Mouse (Mus musculus) adrenal gland, adult 2 months (tissue): ENCODE results near the gene Pdzk1ip1. TPM values are rescaled to one million over a fixed set of nuclear protein-coding genes. Genes with fewer than 3 reads are reported as not detected.
A peak's percentile ranks its signal among the peaks of the same experiment; 100 is the strongest.

Experiments
- DNase-seq: peaks from one replicate; pipeline ENCODE4 v3.0.0; 2021
- polyA plus RNA-seq: library from polyadenylated mRNA; depleted of rRNA; stranded (reverse); fragments of >200 nt; gene quantifications from 2 replicates; pipeline ENCODE4 v1.2.3, GENCODE M21; 2012
- total RNA-seq, 2 experiments: library from RNA; stranded (reverse); gene quantifications; 2 replicates each; pipeline ENCODE4 v1.2.3; 2021

The Pdzk1ip1 gene
- total and polyA plus RNA-seq, 3 experiments = 0.48 to 10.0 (median 0.61) TPM

DNA sequence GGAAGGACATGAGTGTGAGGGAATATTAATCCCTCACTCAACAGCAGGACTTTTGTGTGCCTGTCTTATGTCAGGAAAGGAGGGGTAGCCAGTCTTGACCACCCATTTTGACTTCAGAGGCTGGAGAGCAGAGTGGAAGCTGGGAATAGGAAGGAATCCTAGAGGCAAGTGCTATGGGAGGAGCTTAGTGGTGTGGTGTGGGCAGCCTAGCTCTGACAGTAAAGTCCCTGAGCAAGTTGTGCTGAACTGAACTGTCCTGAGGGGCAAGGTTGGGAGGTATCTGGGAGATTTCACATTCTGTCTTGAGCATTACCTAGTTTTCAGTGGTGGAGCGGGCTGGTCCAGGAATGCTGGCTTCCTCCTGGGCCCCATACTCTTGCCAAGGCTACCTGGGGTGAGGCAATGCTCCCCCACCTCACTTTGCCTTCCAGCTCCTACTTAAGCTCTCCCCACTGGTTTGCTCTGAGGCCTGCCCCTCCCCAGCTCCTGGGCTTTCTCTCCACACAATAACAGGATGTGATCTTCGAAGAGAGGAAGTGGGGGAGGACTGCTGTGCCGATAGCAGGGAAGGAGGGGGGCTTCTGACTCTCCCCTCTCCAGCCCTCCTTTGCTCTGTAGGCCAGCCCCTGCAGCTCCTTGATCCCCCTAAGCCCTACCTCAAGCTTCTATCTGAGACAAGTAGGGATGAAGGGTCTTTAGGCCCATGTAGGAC lies 13.1 kb upstream of the Pdzk1ip1 start:
- DNase-seq = no peak

DNA sequence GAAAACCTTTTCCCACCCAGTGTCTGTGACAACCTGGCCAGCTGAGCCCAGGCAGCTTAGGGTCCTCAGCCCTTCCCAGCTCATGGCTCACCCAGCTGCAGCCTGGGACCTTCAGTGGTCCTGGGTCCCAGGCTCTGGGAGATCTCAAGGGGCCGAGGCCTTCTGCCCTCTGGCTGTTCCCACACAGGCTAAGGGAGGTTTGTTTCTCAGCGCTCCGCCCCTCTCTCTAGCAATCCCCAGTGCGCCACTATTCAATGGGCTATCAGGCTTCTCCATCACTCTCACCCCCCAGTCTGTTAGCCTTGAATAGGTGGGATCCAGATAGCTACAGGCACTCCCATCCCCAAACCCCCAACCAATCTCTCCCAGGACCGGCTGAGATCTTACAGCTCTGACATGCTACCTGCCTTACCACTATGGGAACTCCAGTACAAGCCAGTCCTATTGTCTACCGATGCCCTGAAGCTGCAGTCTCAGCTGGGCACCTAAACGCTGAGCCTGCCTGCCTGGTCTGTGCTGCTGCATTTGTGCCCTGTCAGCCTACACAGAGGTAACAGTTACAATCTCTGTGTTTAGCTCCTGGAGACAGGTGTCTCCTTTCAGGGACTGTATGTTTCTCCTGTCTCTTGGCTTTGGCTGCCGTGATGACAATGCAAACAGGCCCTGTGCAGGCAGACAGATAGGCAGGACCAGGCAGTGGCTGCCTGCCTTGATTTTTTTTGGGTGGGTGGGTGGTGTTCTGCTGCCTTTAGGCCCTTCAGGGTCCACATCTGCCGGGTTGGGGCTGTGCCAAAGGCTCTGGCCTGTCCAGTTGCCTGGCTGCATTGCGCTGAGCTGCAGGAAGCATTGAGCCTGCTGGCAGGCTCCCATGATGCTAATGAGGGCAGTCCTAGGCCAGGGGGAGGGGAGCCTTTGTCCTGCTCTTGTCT lies 9.4 kb upstream of the Pdzk1ip1 start:
- no peak for DNase-seq

DNA sequence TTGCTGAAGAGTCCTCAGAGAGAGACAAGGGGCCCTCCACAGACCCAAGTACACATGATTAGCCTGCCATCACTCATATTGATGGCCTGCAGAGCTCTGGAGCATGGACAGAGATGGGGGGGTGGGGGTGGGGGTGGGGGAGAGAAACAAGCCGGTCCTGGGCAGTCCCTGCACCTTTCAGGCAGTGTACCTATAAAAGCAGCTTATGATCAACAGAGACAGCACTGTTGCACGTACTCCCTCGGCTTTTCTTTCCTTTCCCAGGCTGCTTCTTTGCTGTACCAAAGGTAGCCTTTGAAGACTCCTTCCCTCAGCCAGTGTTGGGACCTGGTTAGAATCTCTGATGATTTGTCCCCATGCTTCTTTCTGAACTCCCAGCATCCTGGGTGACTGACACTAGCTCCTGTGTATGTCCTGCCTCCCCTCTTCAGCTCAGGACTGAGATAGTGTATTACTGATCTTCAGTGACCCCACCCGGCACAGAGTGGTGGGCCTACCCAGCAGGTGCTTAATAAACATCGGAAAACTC lies 8.6 kb upstream of the Pdzk1ip1 start:
- DNase-seq = no peak

DNA sequence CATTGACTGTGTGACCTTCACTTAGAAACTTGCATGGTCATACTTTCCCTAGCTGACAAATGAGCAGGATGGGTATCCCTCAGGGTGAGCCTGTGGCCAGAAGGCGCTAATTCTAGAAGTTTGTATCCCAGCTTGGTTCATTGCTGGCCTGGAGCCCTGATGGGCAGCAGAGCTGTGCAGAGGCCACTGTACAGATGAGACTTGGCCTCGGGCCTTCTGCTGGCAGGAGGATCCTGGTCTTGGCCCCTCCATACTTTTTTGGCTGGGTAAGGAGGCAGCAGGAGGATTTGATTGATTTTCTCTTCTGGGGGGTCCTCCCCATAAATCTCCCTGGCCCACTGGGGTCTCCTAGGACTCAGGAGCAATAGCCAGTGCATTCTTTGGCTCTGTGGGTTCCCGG lies 5.5 kb upstream of the Pdzk1ip1 start:
- no peak for DNase-seq

DNA sequence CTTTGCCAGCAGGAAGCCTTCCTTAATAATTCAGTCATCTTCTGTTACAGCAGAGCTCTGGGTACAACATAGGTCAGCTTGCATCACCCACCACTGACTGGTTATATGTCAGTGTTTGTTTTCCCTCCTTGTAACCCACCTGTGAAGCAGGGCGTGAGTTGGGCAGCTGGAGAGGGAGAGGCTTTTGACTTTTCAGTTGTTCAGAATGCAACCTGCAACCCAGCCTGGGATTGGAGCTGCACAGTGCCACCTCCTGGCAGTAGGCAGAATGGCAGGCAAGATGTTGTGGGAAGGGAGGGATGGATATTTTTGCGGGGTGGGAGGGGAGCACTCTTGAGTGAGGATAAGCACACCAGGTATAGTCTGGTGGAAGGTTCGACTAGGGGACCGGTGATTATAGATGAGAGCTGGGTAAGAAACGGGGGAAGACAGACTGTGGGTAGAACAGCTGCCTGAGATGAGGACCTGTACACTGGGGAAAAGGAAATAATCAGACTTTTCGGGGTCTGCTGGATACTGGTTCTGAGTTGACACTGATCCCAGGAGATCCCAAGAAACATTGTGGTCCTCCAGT lies 2.9 kb upstream of the Pdzk1ip1 start:
- DNase-seq = peak; percentile 57

DNA sequence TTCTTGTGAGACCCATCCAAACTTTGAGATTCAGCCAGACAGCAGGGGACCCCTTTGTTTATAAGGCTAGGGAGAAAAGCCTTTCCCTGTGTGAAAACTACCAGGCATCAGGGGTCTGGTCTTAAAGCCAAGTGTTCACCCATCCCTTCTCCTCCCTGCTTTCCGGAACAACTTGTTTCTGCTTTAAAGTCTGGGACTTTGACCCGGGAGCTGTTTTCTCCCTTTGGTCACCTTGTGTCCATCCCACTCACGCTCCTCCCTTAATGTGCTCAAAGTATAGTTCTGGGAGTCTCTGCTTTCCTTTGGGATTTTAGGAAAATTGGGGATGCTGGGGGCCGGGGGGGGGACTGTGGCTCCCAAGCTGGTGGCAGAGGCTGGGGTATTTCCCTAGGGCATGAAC lies 2.3 kb upstream of the Pdzk1ip1 start:
- DNase-seq = no peak

DNA sequence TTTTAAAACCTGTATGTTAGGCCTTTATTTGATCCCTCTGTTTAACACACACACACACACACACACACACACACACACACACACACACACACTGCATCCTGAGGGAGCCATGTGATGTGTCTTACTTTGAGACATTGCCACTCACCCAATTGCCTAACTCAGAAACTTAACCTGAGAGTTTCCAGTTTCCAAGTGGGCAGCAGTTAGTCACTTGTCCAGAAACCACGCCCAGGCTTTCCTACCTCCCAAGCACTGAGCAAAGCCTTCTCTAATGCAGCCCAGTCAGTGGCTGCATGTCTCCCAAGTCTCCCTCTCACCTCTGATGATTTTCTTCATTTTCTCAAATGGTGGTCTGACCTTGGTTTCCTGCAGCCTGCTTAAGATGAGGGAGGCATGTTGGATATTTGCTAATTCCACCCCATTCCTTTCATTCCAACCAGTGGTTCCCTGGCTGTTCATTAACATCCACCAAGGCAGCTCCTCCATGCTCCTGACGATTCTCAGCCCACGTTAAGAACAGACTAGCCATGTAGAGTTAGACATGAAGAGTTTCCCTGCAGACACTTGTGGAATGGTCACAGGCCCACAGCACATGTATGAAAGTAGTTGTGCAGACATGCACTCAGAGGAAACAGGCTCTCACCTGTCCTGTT lies 1.6 kb upstream of the Pdzk1ip1 start:
- DNase-seq = no peak

DNA sequence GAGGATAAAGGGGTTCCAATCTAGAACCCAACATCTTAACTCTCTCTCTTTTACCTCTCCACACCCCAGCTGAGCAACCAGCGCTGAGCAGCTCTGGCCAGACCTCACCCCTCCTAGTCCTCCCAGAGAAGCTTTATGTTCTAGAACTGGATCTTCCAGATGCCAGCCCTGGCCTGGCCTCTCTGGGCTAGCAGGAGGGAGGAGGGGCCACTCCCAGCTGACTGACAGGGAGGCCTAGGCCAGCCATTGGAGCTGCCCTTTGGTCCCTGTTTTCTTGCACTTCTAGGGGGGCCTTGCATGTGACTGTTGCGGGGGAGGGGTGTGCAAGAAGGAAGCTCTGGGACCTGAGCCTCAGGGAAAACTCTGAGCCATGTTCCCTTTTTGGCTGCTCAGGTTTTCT lies 2.1 kb downstream of the Pdzk1ip1 start:
- DNase-seq = no peak

DNA sequence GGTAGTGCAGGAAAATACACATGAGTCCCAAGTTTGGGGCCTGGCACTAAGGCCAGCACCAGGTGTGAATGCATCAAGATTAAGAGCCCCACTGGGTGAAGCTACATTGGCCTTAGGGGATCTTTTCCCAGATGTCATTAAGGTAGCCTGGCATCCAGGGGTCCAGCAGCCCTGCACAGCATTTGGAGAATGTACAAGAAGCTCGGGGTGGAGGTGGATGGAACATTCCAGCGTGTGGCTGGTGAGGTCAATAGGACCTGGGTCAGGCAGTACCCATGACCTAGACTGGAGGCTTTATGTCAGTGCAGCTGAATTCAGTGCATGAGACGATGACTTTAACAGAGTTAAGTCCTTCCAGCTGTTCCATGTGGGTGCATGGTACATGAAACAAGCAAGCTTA lies 3.3 kb downstream of the Pdzk1ip1 start:
- no peak for DNase-seq

DNA sequence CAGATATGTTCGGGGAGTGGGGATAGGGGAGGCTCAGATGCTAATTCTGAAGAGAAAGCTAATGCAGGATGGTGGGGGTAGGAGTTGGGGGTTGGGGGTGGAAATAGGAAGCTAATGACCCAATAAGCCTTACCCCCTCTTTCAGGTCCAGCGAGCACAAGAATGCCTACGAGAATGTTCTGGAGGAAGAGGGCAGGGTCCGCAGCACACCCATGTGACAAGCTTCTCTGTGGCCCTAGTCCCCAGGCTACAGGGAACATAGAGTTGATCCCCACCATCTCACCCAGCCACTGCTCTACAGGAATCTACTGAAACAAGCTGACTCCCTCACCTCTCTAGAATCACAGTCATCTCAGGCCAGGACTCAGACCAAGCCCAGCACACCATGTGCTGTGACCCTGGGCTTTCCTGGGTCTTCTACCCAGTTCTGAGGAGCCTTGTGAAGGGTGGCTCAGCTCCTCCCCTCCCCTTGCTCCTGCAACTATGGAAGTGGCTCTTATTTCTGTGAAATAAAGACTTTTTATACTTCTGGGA lies 4.9 kb downstream of the Pdzk1ip1 start:
- DNase-seq = no peak

DNA sequence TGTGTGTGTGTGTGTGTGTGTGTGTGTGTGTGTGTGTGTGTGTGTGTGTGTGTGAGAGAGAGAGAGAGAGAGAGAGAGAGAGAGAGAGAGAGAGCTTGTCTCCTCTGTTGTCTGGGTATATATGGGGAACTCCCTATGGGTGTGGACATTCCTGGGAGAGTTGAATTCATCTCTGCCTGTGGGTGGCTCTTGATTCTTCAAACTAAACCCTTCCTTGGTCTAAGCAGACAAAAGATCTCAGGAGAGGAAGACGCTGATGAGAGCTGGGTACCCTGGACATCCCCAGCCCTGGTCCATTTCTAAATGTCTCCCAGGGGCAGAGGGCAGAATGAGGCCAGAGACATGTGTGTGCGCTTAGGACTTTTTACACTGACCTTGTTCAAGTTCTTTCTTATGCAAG lies 5.5 kb downstream of the Pdzk1ip1 start:
- DNase-seq = no peak

DNA sequence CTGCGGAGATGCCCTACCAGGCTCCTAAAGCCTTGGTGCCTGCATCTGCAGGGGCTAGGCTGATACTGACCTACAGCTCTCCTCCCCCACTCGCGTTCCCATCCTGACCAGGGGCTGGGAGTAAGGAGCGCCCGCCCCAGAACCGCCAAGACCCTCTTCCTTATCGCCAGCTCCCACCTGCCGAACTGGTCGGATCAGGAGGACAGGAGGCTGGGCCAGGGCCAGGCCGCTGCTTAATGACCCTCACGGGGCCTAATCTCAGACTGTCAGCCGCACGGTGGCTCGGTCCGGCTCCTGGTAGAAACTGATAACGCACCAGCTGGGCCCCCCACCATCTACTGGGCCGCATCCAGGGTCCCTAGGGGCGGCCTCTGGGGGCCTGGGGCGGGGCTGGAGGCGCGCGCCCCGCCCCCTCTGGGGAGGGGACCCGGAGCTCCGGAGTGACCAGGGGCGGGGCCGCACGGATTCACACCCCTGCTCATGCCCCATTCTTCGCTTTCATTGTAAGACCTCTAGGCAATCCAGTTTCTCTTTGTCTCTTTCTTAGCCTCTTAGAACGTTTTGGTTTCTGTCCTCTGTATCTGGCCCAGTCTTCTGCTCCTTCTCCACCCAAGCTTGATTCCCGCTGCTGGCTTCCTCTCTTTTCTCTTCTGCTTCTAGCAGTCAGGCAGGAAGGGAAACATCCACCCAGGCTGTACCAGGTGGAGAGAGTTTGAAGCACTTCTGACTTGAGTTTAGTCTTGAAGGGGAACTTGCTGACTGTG lies 7.3 kb downstream of the Pdzk1ip1 start:
- DNase-seq = peak; percentile 49

DNA sequence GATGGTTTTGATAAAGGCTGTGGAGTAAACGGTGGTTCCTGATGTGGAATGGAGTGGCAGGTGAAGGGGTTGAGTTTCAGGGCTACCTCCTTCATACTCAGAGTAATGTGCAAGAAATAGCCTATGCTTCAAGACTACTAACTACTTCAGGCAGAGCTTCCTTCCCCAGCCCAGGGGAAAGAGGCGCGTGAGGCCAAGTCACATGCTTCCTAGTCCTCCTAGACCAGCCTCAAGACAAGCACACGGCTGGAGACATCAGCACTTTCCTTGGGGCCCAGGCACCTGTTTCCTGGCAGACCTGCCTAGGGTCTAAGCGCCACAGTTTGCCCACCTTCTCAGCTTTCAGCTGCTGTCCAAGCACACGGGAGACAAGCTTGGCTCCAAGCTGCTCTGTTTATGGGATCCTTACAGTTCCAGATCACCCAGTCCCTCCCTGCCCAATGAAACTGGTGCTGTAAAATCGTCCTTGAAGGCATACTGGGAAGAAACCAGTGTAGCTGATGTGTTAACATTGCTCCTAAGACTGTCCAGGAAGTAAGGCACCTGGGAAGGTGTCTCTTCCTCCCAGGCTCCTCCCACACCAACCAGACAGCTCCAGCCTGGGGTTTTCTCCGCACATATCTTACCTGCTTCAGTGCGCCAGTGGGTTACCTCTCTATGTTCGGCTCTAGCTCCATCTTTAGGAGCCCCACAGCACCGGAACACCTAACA lies 8.1 kb downstream of the Pdzk1ip1 start:
- DNase-seq = no peak

DNA sequence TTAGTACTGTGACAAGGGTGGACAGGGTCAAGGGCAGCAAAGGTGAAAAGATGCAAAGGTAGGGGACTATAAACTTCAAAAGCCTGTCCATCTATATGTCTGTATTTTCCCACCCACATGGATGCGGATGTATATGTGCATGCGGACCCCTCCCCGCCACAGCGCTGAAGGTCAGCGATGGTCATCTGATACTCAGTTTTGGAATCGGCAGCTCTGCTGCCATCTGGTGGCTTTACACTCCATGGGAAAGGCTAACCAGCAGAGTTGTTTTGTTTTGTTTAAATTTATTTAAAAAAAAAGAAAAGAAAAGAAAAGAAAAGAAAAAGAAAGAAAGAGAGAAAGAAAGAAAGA lies 8.6 kb downstream of the Pdzk1ip1 start:
- DNase-seq = no peak

DNA sequence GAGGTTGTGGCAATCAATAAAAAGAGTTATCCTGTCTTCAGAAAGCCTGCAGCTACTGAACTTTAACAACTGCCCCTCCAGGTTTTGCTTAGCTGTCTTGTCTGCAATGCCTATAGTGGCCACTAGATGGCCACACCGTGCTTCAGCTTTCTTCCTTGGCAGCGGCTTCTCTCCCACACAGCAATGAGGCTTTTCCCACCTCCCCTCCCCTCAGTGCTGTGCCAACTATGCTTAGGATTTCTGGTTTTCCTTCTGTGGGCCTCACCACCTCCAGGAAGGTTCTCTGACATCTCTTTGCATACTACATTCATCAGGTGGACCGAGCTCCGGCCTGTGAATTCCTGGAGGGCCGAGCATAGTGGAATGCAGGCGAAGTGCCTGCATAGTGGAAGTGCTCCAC lies 13.2 kb downstream of the Pdzk1ip1 start:
- peak; percentile 20 for DNase-seq

DNA sequence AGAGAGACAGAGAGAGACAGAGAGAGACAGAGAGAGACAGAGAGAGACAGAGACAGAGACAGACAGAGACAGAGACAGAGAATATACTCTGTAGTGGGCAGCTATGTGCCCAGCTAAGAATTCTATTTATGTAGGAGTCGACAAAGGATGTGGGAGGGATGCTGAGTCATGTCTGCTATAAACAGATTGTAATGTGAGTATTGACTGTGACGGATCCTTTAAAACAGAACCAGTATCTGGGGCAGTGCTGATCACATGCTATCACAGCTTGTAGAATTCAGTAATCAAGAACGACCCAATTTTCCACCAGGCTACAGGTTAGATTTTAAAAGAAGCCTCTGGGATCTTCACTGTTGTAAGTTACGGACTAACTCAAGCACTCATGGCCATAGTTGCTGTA lies 15.0 kb downstream of the Pdzk1ip1 start:
- DNase-seq = no peak

DNA sequence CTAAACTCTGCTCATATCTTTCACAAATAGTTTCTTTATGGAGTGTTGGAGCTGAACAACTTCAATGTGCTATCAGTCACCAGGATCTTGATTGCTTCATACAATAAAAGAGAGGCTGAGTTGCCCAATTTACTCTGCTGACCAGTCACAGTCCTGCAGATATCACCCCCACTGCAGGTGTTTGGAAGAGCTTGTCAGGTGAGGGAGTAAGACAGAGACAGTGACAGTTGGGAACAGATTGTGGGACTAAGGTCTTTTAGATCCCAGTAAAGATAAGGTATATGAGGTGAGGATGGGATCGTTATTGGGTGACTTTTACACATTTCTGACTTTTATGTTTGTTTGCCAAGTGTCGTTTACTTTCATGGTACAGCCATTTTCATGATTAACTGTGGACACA lies 22.7 kb downstream of the Pdzk1ip1 start:
- DNase-seq = no peak

DNA sequence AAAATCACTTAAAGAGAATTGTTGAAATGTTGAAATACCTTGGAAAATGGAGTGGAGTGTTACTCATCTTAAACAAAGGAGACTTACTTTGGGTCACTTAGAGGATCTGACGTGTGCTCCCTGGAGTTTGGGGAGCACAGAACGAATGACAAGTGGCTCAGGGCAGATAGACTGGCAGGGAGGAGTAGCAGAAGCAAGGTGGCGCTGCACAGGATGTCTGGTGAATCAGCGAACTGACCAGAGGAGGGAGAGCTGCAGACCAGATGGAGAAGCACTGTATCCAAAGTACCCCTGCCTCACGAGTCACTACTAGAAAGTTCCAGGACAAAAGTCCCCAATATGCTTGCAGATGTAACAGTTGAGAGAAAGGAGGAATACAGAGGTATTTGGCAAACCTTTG lies 24.8 kb downstream of the Pdzk1ip1 start:
- no peak for DNase-seq

DNA sequence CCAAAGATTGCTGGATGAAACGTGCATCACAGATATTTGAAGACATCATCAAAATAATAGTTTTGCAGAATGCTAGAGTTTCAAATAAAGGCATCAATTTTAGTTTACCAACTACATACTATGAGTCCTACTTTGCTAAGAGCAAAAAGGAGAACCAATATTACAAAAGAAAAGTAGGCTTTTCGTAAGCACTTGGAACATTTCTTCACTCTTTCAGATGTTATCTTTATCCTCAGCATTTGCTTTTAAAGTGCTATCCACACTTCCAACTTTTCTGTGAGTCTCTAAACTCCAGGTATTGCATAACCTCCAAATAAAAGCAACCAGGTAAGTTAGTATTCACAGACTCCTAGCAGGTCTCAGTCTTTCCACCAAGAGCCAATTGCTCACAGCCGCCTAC lies 31.1 kb downstream of the Pdzk1ip1 start:
- DNase-seq = no peak

DNA sequence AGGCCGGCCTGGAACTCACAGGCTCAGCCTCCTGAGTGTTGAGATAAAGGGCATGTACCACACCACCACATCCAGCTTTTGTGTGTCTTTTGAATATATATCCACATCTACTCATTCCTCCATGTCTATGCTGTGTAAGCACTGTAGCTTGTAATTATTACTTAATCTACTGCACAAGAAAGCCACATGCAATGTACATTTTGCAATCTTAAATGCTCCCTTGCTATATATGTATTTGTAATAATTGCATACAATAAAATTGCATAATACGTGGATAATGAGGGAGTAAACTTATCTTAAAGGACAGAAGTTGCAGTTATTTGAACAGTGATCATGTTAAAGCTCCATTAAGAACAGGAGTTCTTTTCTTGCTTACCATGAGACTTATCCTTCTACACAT lies 32.7 kb downstream of the Pdzk1ip1 start:
- DNase-seq = no peak

DNA sequence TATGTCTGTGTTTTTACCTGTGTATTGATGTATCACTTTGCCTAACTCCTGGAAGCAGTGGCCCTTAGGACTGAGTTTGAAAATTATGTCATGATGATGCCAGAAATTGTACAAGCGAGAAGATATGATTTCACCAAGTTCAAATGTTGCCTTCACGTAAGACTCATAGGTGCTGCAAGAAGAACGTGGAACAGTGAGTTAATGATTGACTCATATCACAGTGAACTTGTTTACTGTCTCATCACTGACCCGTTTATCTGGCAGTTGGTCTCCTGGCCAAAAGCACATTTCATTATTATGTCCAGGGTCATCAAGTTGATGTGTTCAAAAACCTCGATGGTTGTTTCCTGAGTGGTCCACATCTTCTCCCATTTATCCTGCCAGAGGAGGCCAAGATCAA lies 33.1 kb downstream of the Pdzk1ip1 start:
- no peak for DNase-seq
